Mouse (Mus musculus) spleen, adult 2 months (tissue): ENCODE results near the gene Anks6. TPM values are rescaled to one million over a fixed set of nuclear protein-coding genes. Genes with fewer than 3 reads are reported as not detected.

Experiments
- DNase-seq, 2 experiments: peaks; one replicate each; pipeline versions ENCODE4 v3.0.0 to v3.0.0-alpha.2; 2012 to 2021; ENCODE audit warnings: low spot score in 2 of 2, low read depth in 1 of 2
- H3K27ac ChIP-seq: fragments of 200-500 bp; 2 replicates; pipeline ENCODE4 v1.5.1; 2012; ENCODE audit warnings: low read length, inconsistent platforms; ENCODE audit not compliant: insufficient read depth
- H3K27me3 ChIP-seq: fragments of 200-500 bp; 2 replicates; pipeline ENCODE4 v1.6.1; 2012; ENCODE audit warnings: mild to moderate bottlenecking, moderate library complexity, low read length, inconsistent platforms; ENCODE audit not compliant: control insufficient read depth, insufficient read depth
- H3K36me3 ChIP-seq: fragments of 200-500 bp; 2 replicates; pipeline ENCODE4 v1.6.1; 2012; ENCODE audit warnings: mild to moderate bottlenecking, low read length, inconsistent platforms; ENCODE audit not compliant: control insufficient read depth, insufficient read depth
- H3K4me1 ChIP-seq: fragments of 200-500 bp; 2 replicates; pipeline ENCODE4 v1.6.1; 2011; ENCODE audit warnings: inconsistent platforms; ENCODE audit not compliant: control insufficient read depth, insufficient read depth, insufficient read length
- H3K4me3 ChIP-seq: fragments of 200-500 bp; 2 replicates; pipeline ENCODE4 v1.5.1; 2011; ENCODE audit warnings: mild to moderate bottlenecking, inconsistent platforms; ENCODE audit not compliant: insufficient read depth, insufficient read length; ENCODE audit errors: extremely low read depth
- CTCF ChIP-seq: fragments of 200-500 bp; IDR thresholded peaks from 2 replicates; pipeline ENCODE4 v1.5.1; 2011; ENCODE audit warnings: mild to moderate bottlenecking, inconsistent platforms; ENCODE audit not compliant: insufficient read depth, insufficient read length, insufficient replicate concordance; ENCODE audit errors: extremely low read depth
- POLR2A ChIP-seq: fragments of 200-500 bp; IDR thresholded peaks from 2 replicates; pipeline ENCODE4 v1.6.1; 2011; ENCODE audit warnings: low read depth, low read length, inconsistent platforms
- WGBS: fragments of 180-500 bp; shearing (Covaris S2); methylation state at CpG from one replicate; pipeline ENCODE4 v1.1.7; 2018; 5-methylcytosine and 5-hydroxymethylcytosine counted together
- polyA plus RNA-seq: library from polyadenylated mRNA; depleted of rRNA; stranded (reverse); fragments of >200 nt; gene quantifications from 2 replicates; pipeline ENCODE4 v1.2.3, GENCODE M21; 2012; rRNA removed

Anks6 gene
- polyA plus RNA-seq, 1 experiment = 1.5 TPM

DNA sequence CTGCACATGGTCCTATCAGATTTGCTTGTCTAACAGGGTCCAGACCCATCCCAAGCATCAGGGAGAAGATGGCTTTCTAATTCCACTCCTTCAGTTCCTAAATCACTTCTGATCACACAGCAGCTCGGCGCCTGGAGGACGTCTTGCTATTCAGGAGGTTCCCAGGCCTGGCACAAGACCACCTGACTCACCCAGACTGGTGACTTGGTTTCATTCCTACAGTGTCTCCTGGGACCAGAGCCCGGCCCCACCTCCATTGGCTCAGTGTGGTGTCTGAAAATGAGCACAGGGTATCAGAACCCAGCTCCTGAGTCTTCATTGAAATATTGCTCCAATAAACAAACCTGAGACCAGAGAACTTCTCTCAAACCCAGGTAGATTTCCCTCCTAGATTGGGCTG is 75.1 kb downstream of the Anks6 start:
- no peak overlapping the region for H3K4me3 ChIP-seq
- H3K27me3 ChIP-seq = no peaks in the 10 kb centered on the region
- no peak for TF ChIP-seq CTCF
- TF ChIP-seq POLR2A = no peak
- no peaks in the 10 kb centered on the region for H3K36me3 ChIP-seq
- H3K27ac ChIP-seq = no peak overlapping the region
- no peak for DNase-seq
- WGBS = 82% methylated on average over 4 of the region's 4 CpGs
- no peaks in the 10 kb centered on the region for H3K4me1 ChIP-seq

DNA sequence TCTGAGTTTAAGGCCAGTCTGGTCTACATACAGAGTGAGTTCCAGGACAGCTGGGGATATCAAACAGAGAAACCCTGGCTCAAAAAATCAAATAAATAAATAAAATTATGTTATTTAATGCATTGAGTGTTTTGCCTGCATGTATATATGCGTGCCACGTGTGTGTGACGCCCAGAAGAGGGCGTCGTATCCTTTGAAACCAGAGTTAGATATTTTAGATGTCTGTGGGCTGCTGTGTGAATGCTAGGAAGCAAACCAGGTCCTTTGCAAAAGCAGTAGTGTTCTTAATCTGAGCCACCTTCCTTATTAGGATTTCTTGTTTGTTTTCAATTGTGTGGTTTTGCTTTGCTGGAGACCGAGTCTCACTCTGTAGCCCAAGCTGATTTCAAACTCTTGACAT is 78.9 kb downstream of the Anks6 start:
- TF ChIP-seq POLR2A = no peak
- no peak for TF ChIP-seq CTCF
- Histone ChIP-seq H3K4me3 (no peak overlapping the region), H3K27ac (no peak overlapping the region), H3K4me1 (no peaks in the 10 kb centered on the region), H3K36me3 (no peaks in the 10 kb centered on the region), H3K27me3 (no peaks in the 10 kb centered on the region)
- 84% methylated on average over 6 of the region's 6 CpGs for WGBS
- DNase-seq = no peak

DNA sequence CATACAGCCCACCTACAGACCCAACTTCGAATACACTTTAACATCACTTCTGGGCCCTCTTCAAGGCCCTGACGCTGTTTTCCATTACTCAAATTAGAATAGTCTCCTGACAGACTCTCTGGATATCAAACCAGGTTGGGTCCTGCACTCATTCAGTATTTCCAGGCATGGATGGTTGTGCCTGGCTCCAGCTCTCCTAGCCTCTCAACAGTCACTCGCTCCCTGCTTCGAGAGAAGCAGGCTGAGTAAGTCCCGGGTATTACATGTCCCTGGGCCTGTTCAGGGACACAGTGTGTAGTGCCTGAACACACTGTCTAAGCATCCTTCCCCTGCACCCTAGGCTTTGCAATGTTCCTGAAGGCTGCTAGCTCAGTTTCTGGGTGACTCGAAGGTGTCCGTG is 80.1 kb downstream of the Anks6 start:
- Histone ChIP-seq H3K4me3 (no peak overlapping the region), H3K4me1 (no peaks in the 10 kb centered on the region), H3K27me3 (no peaks in the 10 kb centered on the region), H3K36me3 (no peaks in the 10 kb centered on the region), H3K27ac (no peak overlapping the region)
- no peak for DNase-seq
- 91% methylated on average over 7 of the region's 7 CpGs for WGBS
- TF ChIP-seq POLR2A (no peak), CTCF (no peak)

DNA sequence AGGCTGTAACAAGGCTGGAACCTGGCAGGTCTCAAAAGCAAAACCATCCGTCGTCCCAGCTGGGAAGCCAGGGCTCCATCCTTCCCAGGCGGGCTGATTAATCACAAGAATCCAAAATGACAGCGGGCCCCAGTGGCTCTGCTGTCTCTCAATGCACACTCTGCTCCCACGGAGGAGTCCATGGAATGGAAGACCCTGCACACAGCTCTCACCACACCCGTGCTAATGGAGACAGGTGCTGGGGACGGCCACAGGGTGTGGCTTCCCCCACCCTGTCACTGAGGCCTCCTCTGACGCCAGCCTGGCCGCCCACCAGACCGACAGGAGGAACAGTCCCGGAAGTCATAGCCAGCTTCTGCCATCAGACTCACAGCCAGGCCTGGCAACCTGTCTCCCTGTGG is 80.6 kb downstream of the Anks6 start:
- no peak for DNase-seq
- no peak overlapping the region for H3K4me3 ChIP-seq
- H3K4me1 ChIP-seq = no peaks in the 10 kb centered on the region
- H3K27me3 ChIP-seq = no peaks in the 10 kb centered on the region
- H3K36me3 ChIP-seq = no peaks in the 10 kb centered on the region
- no peak overlapping the region for H3K27ac ChIP-seq
- WGBS = 80% methylated on average over 11 of the region's 11 CpGs
- no peak for TF ChIP-seq CTCF
- no peak for TF ChIP-seq POLR2A

DNA sequence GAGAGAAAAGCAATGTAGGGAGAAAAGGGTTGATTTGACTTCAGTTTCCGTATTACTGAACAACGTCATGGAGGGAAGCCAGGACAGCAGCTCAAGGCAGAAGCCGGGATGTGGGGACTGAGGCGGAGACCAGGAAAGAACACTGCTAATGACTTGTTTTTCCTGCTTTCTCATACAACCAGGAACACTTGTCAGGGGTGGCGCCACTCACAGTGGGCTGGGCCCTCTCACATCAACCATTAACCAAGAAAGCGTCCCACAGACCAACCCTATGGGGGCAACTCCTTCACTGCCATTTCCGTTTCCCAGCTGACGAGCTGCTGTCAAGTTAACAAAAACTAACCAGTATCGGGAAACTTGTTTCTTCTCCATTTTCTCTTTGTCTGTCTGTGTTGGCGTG is 83.9 kb downstream of the Anks6 start:
- 86% methylated on average over 10 of the region's 10 CpGs for WGBS

DNA sequence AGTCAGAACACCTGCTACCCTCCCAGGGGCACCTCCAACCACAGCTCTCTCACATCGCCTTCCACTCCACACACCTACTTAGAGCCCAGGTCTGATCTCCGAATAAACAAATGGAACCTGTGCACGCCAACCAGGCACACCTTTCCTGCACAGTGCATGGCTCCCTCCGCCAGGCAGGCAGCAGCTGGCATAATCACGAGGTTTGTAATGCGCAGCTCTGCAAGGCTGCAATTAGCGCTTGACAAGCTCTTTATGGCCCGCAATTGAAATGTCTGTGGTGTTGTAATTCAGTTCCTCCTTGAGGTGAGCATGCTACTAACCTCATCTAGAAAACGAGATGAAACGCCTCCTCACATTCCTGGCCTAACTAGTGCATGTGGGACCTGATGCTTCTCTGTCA is 89.2 kb downstream of the Anks6 start:
- no peaks in the 10 kb centered on the region for H3K36me3 ChIP-seq
- TF ChIP-seq CTCF (no peak), POLR2A (no peak)
- H3K27ac ChIP-seq = no peak overlapping the region
- no peak for DNase-seq
- H3K27me3 ChIP-seq = no peaks in the 10 kb centered on the region
- no peak overlapping the region for H3K4me3 ChIP-seq
- WGBS = 73% methylated on average over 10 of the region's 10 CpGs
- H3K4me1 ChIP-seq = no peaks in the 10 kb centered on the region

More for the DNA sequence above, 83.9 kb downstream of the Anks6 start:
- Histone ChIP-seq H3K4me3 (no peak overlapping the region), H3K36me3 (no peaks in the 10 kb centered on the region), H3K27me3 (no peaks in the 10 kb centered on the region), H3K4me1 (no peaks in the 10 kb centered on the region), H3K27ac (no peak overlapping the region)
- DNase-seq = no peak
- TF ChIP-seq CTCF = no peak
- TF ChIP-seq POLR2A = no peak

DNA sequence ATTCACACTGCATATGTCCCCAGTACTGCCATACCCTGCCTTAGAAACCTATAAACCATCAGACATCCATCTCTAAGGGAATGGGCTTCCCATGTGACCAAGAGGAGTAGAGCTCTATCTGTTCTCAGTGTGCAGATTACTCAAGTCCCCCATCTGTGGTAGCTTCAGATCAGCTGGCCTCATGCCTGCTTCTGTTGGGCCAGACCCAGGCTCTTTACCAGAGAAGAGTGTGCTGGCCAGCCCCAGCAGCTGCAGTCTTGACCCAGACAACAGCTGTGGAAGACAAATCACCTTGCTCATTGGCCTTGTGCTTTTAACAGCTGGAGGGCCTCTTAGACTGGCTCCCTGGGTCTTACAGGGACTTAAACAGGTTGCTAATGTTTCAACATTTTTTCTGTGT is 90.7 kb downstream of the Anks6 start:
- no peaks in the 10 kb centered on the region for H3K36me3 ChIP-seq
- no peaks in the 10 kb centered on the region for H3K4me1 ChIP-seq
- TF ChIP-seq CTCF (no peak), POLR2A (no peak)
- H3K27me3 ChIP-seq = no peaks in the 10 kb centered on the region
- H3K27ac ChIP-seq = no peak overlapping the region
- DNase-seq = no peak
- no peak overlapping the region for H3K4me3 ChIP-seq

Other genes with a start within 250 kb of the Anks6 start
- 0.01 TPM in 1 of 2 replicates, not detected in the other for gene Gabbr2, start 65.6 kb downstream of the Anks6 start, polyA plus RNA-seq
- 11.9 and 13.7 TPM in 2 replicates for gene Galnt12, start 34.5 kb upstream of the Anks6 start, polyA plus RNA-seq
- gene Col15a1, start 150.7 kb upstream of the Anks6 start, polyA plus RNA-seq = 2.5 and 3.5 TPM in 2 replicates